Mouse (Mus musculus): ENCODE data around the gene Rin3. TPM values are rescaled to one million over a fixed set of nuclear protein-coding genes. Genes with fewer than 3 reads are reported as not detected.

The Rin3 gene
- polyA plus RNA-seq, 1 experiment: 16.7 TPM

- Histone ChIP-seq H3K27me3 (ENCODE audit: control insufficient read depth, insufficient read depth, insufficient read length) (no peaks in the 10 kb centered on the region), H3K4me3 (ENCODE audit: insufficient read depth, poor library complexity, severe bottlenecking) (no peak overlapping the region), H3K36me3 (ENCODE audit: control insufficient read depth, insufficient read depth) (peaks cover 10% of the 10 kb centered on the region), H3ac (ENCODE audit: control insufficient read depth, insufficient read length, low read depth) (no peak overlapping the region), H3K79me2 (ENCODE audit: control insufficient read depth, insufficient read depth) (no peaks in the 10 kb centered on the region), H3K79me3 (ENCODE audit: low read depth) (no peaks in the 10 kb centered on the region)
- no peak for TF ChIP-seq CEBPB (IDR thresholded peaks at IDR 0.05; ENCODE audit: low read depth)
- no peak for TF ChIP-seq MYOG (IDR thresholded peaks at IDR 0.05; ENCODE audit: control insufficient read depth, extremely low read depth, insufficient read length)
- no peak for TF ChIP-seq FOSL1 (IDR thresholded peaks at IDR 0.05; ENCODE audit: insufficient read depth, low read length, poor library complexity, severe bottlenecking)
- no peak for TF ChIP-seq MAX (IDR thresholded peaks at IDR 0.05)
- TF ChIP-seq MYOD1 (IDR thresholded peaks at IDR 0.05; ENCODE audit: control insufficient read depth, insufficient read length, low read depth): no peak
- TF ChIP-seq USF1 (IDR thresholded peaks at IDR 0.05; ENCODE audit: low read depth): no peak
- no peak for TF ChIP-seq CTCF (IDR thresholded peaks at IDR 0.05; ENCODE audit: control insufficient read depth, insufficient read depth, insufficient read length)
These were observed 47.9 kb downstream of the Rin3 start for GRCm38 (mm10) chr12:102330731-102331130.

- Histone ChIP-seq H3K79me3 (ENCODE audit: low read depth) (no peaks in the 10 kb centered on the region), H3K27me3 (ENCODE audit: control insufficient read depth, insufficient read depth, insufficient read length) (no peaks in the 10 kb centered on the region), H3K4me3 (ENCODE audit: insufficient read depth, poor library complexity, severe bottlenecking) (no peak overlapping the region), H3K36me3 (ENCODE audit: control insufficient read depth, insufficient read depth) (peaks cover 6% of the 10 kb centered on the region), H3ac (ENCODE audit: control insufficient read depth, insufficient read length, low read depth) (no peak overlapping the region), H3K79me2 (ENCODE audit: control insufficient read depth, insufficient read depth) (no peaks in the 10 kb centered on the region)
- TF ChIP-seq MYOG (IDR thresholded peaks at IDR 0.05; ENCODE audit: control insufficient read depth, extremely low read depth, insufficient read length): no peak
- no peak for TF ChIP-seq USF1 (IDR thresholded peaks at IDR 0.05; ENCODE audit: low read depth)
- no peak for TF ChIP-seq CEBPB (IDR thresholded peaks at IDR 0.05; ENCODE audit: low read depth)
- no peak for TF ChIP-seq FOSL1 (IDR thresholded peaks at IDR 0.05; ENCODE audit: insufficient read depth, low read length, poor library complexity, severe bottlenecking)
- no peak for TF ChIP-seq MAX (IDR thresholded peaks at IDR 0.05)
- no peak for TF ChIP-seq CTCF (IDR thresholded peaks at IDR 0.05; ENCODE audit: control insufficient read depth, insufficient read depth, insufficient read length)
- TF ChIP-seq MYOD1 (IDR thresholded peaks at IDR 0.05; ENCODE audit: control insufficient read depth, insufficient read length, low read depth): no peak
These were observed 50.3 kb downstream of the Rin3 start for GRCm38 (mm10) chr12:102333101-102333500.

DNA sequence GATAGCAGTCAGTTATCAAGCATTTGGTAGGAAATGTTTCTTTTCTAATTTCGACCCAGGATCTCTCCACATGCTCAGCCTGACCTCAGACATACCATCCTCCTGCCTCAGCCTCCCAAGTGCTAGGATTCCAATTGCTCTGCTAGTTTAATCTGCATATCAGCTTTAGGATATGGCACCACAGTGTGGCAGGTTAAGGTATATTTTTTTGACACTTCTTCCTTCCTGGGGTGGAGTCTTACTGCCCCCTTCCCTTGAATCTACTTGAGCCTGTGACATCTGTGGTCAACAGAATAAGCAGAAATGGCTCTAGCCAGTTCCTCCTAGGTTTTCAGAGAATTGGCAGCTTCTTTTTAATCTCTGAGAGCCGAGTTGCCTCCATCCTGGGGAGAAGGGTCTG lies 56.2 kb downstream of the Rin3 start:
- peaks cover 6% of the 10 kb centered on the region for H3K36me3 ChIP-seq (ENCODE audit: control insufficient read depth, insufficient read depth)
- H3K4me3 ChIP-seq (ENCODE audit: insufficient read depth, poor library complexity, severe bottlenecking): no peak overlapping the region
- no peak overlapping the region for H3ac ChIP-seq (ENCODE audit: control insufficient read depth, insufficient read length, low read depth)
- no peak for TF ChIP-seq MYOD1 (IDR thresholded peaks at IDR 0.05; ENCODE audit: control insufficient read depth, insufficient read length, low read depth)
- TF ChIP-seq CTCF (IDR thresholded peaks at IDR 0.05; ENCODE audit: control insufficient read depth, insufficient read depth, insufficient read length): no peak
- no peak for TF ChIP-seq USF1 (IDR thresholded peaks at IDR 0.05; ENCODE audit: low read depth)
- TF ChIP-seq MYOG (IDR thresholded peaks at IDR 0.05; ENCODE audit: control insufficient read depth, extremely low read depth, insufficient read length): no peak
- TF ChIP-seq MAX (IDR thresholded peaks at IDR 0.05): no peak
- TF ChIP-seq FOSL1 (IDR thresholded peaks at IDR 0.05; ENCODE audit: insufficient read depth, low read length, poor library complexity, severe bottlenecking): no peak
- no peak for TF ChIP-seq CEBPB (IDR thresholded peaks at IDR 0.05; ENCODE audit: low read depth)
- no peaks in the 10 kb centered on the region for H3K79me3 ChIP-seq (ENCODE audit: low read depth)
- no peaks in the 10 kb centered on the region for H3K27me3 ChIP-seq (ENCODE audit: control insufficient read depth, insufficient read depth, insufficient read length)
- H3K79me2 ChIP-seq (ENCODE audit: control insufficient read depth, insufficient read depth): no peaks in the 10 kb centered on the region

DNA sequence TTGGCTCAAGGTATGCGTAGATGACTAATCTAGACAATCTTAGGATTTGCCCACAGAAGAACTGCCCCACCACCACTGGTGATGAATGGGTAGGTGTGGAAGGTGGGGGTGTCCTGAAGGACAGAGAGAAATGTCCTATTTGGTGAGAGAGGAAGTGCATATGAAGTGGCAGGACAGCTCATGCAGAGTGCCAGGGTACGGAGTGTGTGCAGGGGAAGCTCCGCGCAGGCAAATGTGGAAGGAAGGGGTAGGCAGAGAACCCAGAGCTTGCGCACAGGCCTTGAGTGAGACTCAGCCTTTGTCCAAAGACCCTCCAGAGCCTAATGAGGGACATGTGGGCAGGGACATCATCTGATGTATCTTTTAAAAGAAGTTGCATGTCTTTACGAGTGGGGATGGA lies 57.6 kb downstream of the Rin3 start:
- Histone ChIP-seq H3K79me2 (ENCODE audit: control insufficient read depth, insufficient read depth) (no peaks in the 10 kb centered on the region), H3K36me3 (ENCODE audit: control insufficient read depth, insufficient read depth) (peaks cover 6% of the 10 kb centered on the region), H3K4me3 (ENCODE audit: insufficient read depth, poor library complexity, severe bottlenecking) (no peak overlapping the region), H3K27me3 (ENCODE audit: control insufficient read depth, insufficient read depth, insufficient read length) (no peaks in the 10 kb centered on the region), H3ac (ENCODE audit: control insufficient read depth, insufficient read length, low read depth) (no peak overlapping the region), H3K79me3 (ENCODE audit: low read depth) (no peaks in the 10 kb centered on the region)
- TF ChIP-seq FOSL1 (IDR thresholded peaks at IDR 0.05; ENCODE audit: insufficient read depth, low read length, poor library complexity, severe bottlenecking) (no peak), MAX (IDR thresholded peaks at IDR 0.05) (no peak), CEBPB (IDR thresholded peaks at IDR 0.05; ENCODE audit: low read depth) (no peak)

DNA sequence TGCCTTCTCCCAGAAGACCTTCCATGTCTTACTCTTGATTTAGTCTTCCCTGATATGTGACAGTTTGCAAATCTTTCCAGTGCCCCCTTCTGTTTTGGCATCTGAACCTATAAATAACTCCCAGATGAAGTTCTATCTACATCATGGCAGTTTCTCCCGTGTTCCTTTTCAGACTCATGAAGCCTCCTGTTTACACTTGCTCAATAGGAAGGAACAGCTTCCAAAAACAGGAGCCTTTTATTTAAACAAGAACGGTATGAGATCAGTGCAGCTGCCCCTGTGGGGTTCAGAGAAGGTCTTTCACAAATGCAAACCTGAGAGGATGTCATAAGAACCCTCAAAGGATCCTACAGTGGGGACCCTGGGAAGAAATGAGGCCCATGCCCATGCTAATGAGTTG lies 59.3 kb downstream of the Rin3 start:
- Histone ChIP-seq H3K4me3 (ENCODE audit: insufficient read depth, poor library complexity, severe bottlenecking) (no peak overlapping the region), H3ac (ENCODE audit: control insufficient read depth, insufficient read length, low read depth) (no peak overlapping the region), H3K27me3 (ENCODE audit: control insufficient read depth, insufficient read depth, insufficient read length) (no peaks in the 10 kb centered on the region), H3K36me3 (ENCODE audit: control insufficient read depth, insufficient read depth) (no peaks in the 10 kb centered on the region), H3K79me3 (ENCODE audit: low read depth) (no peaks in the 10 kb centered on the region), H3K79me2 (ENCODE audit: control insufficient read depth, insufficient read depth) (no peaks in the 10 kb centered on the region)
- TF ChIP-seq MYOD1 (IDR thresholded peaks at IDR 0.05; ENCODE audit: control insufficient read depth, insufficient read length, low read depth) (no peak), MAX (IDR thresholded peaks at IDR 0.05) (no peak), FOSL1 (IDR thresholded peaks at IDR 0.05; ENCODE audit: insufficient read depth, low read length, poor library complexity, severe bottlenecking) (no peak), CTCF (IDR thresholded peaks at IDR 0.05; ENCODE audit: control insufficient read depth, insufficient read depth, insufficient read length) (no peak), MYOG (IDR thresholded peaks at IDR 0.05; ENCODE audit: control insufficient read depth, extremely low read depth, insufficient read length) (no peak), USF1 (IDR thresholded peaks at IDR 0.05; ENCODE audit: low read depth) (no peak), CEBPB (IDR thresholded peaks at IDR 0.05; ENCODE audit: low read depth) (no peak)

DNA sequence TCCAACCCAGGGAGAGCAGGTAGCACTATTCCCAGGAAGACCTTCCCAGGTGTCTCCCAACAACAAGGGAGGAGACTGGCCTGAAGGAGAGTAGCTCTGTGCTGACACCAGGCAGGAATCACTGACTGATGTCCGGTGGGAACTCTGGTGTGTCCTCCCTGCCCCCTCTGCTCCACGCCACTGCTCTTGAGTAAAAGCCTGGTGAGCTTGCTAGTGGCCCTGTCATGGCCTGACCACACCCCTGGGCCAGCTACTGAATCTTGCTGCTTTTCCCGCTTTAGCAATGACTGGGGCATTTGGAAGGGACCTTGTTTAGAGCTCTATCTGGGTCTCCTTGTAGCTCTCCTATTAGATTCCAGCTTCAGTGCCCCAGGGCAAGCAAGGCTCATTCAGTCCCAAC lies 59.8 kb downstream of the Rin3 start:
- no peaks in the 10 kb centered on the region for H3K36me3 ChIP-seq (ENCODE audit: control insufficient read depth, insufficient read depth)
- H3ac ChIP-seq (ENCODE audit: control insufficient read depth, insufficient read length, low read depth): no peak overlapping the region
- H3K79me3 ChIP-seq (ENCODE audit: low read depth): no peaks in the 10 kb centered on the region
- no peak overlapping the region for H3K4me3 ChIP-seq (ENCODE audit: insufficient read depth, poor library complexity, severe bottlenecking)
- H3K27me3 ChIP-seq (ENCODE audit: control insufficient read depth, insufficient read depth, insufficient read length): no peaks in the 10 kb centered on the region
- no peak for TF ChIP-seq CTCF (IDR thresholded peaks at IDR 0.05; ENCODE audit: control insufficient read depth, insufficient read depth, insufficient read length)
- no peaks in the 10 kb centered on the region for H3K79me2 ChIP-seq (ENCODE audit: control insufficient read depth, insufficient read depth)
